Mouse (Mus musculus) liver, embryonic 15.5 days (tissue): ENCODE data around the gene Tjp3. TPM values are rescaled to one million over a fixed set of nuclear protein-coding genes. Genes with fewer than 3 reads are reported as not detected.

Experiments used
- ATAC-seq: fragments of 200-750 bp; cut with Nextera tagmentation; 2 replicates; pipeline ENCODE4 v1.8.0; 2017; ENCODE audit warnings: moderate number of reproducible peaks, mild to moderate bottlenecking, moderate library complexity; ENCODE audit not compliant: insufficient read depth
- H3K27ac ChIP-seq: fragments of 300-500 bp; sonication (generic); replicated peaks from 2 replicates; pipeline ENCODE4 v1.5.1; 2015; ENCODE audit warnings: mild to moderate bottlenecking, inconsistent platforms
- H3K27me3 ChIP-seq: fragments of 300-500 bp; sonication (generic); 2 replicates; pipeline ENCODE4 v1.6.1; 2015; ENCODE audit warnings: mild to moderate bottlenecking, inconsistent platforms
- H3K36me3 ChIP-seq: fragments of 300-500 bp; sonication (generic); replicated peaks from 2 replicates; pipeline ENCODE4 v1.6.1; 2015; ENCODE audit warnings: moderate library complexity, mild to moderate bottlenecking, inconsistent platforms
- H3K4me1 ChIP-seq: fragments of 300-500 bp; sonication (generic); replicated peaks from 2 replicates; pipeline ENCODE4 v1.6.1; 2015; ENCODE audit warnings: inconsistent platforms
- H3K4me2 ChIP-seq: fragments of 300-500 bp; sonication (generic); 2 replicates; pipeline ENCODE4 v1.6.1; 2015; ENCODE audit warnings: moderate library complexity, mild to moderate bottlenecking, inconsistent platforms
- H3K4me3 ChIP-seq: fragments of 300-500 bp; sonication (generic); replicated peaks from 2 replicates; pipeline ENCODE4 v1.5.1; 2015; ENCODE audit warnings: mild to moderate bottlenecking, inconsistent platforms
- H3K9ac ChIP-seq: fragments of 300-500 bp; sonication (generic); 2 replicates; pipeline ENCODE4 v1.6.1; 2015; ENCODE audit warnings: moderate library complexity, mild to moderate bottlenecking, inconsistent platforms
- H3K9me3 ChIP-seq: fragments of 300-500 bp; sonication (generic); replicated peaks from 2 replicates; pipeline ENCODE4 v1.6.1; 2016; ENCODE audit warnings: inconsistent platforms
- WGBS: fragments of 180-500 bp; shearing (Covaris S2); methylation state at CpG from one replicate; pipeline ENCODE4 v1.1.7; 2015; ENCODE audit warnings: mixed read lengths; ENCODE audit not compliant: insufficient replicate concordance; 5-methylcytosine and 5-hydroxymethylcytosine counted together
- polyA plus RNA-seq: library from polyadenylated mRNA; unstranded; fragments of >200 nt; fragmentation: Nextera tagmentation; extraction: Ambion mirVana; gene quantifications from 2 replicates; pipeline ENCODE4 v1.2.1, GENCODE M21; 2015

The Tjp3 gene
- 0.93 and 1.4 TPM in 2 replicates for polyA plus RNA-seq

- Histone ChIP-seq H3K27ac (peak within 1 kb of the TSS; percentile 45), H3K27me3 (peaks cover 29% of the 10 kb centered on the region), H3K9me3 (no peaks in the 10 kb centered on the region), H3K36me3 (0 out of 2 replicates have a peak, but pooled peaks cover 6% of the 10 kb centered on the region), H3K4me2 (peak within 1 kb of the TSS; percentile 95), H3K4me1 (peaks cover 82% of the 10 kb centered on the region), H3K4me3 (peak within 1 kb of the TSS; percentile 10; the same call in 1 of the 2 replicates), H3K9ac (no peak within 1 kb of the TSS)
- no peak for ATAC-seq
- 47% methylated on average over 9 of the region's 9 CpGs for WGBS
Measured at GRCm38 (mm10) chr10:81291511-81292104, at the start of gene Tjp3. Gene Tjp3, minus strand, starts transcription at chr10:81291581.

- H3K4me1 ChIP-seq: peaks cover 40% of the 10 kb centered on the region
- ATAC-seq: peak; percentile 35; the same call in 1 of the 2 replicates
- WGBS: 42% methylated on average over 17 of the region's 17 CpGs
- peaks cover 83% of the 10 kb centered on the region for H3K27me3 ChIP-seq
- H3K4me2 ChIP-seq: peak overlapping the region; percentile 13
- H3K27ac ChIP-seq: no peak overlapping the region
- H3K36me3 ChIP-seq: 0 out of 2 replicates have a peak, but pooled peaks cover under 1% of the 10 kb centered on the region
- no peak overlapping the region for H3K9ac ChIP-seq
- no peak overlapping the region for H3K4me3 ChIP-seq
- H3K9me3 ChIP-seq: no peaks in the 10 kb centered on the region
Measured at GRCm38 (mm10) chr10:81340551-81341332, 49.4 kb upstream of the Tjp3 start.

GRCm38 (mm10) chr10:81336558-81336957 lies 45.2 kb upstream of the Tjp3 start:
- 76% methylated on average over 4 of the region's 4 CpGs for WGBS
- no peak for ATAC-seq

GRCm38 (mm10) chr10:81335393-81336340 lies 44.3 kb upstream of the Tjp3 start:
- Histone ChIP-seq H3K9me3 (no peaks in the 10 kb centered on the region), H3K36me3 (no peaks in the 10 kb centered on the region), H3K4me2 (no peak overlapping the region), H3K4me3 (no peak overlapping the region), H3K27me3 (peaks cover 54% of the 10 kb centered on the region), H3K9ac (no peak overlapping the region), H3K27ac (no peak overlapping the region), H3K4me1 (peaks cover 7% of the 10 kb centered on the region)
- ATAC-seq: no peak
- 67% methylated on average over 19 of the region's 19 CpGs for WGBS

More at GRCm38 (mm10) chr10:81336558-81336957, 45.2 kb upstream of the Tjp3 start:
- no peaks in the 10 kb centered on the region for H3K9me3 ChIP-seq
- H3K9ac ChIP-seq: no peak overlapping the region
- H3K4me2 ChIP-seq: no peak overlapping the region
- H3K27ac ChIP-seq: no peak overlapping the region
- H3K36me3 ChIP-seq: no peaks in the 10 kb centered on the region
- peaks cover 63% of the 10 kb centered on the region for H3K27me3 ChIP-seq
- H3K4me3 ChIP-seq: no peak overlapping the region
- peaks cover 15% of the 10 kb centered on the region for H3K4me1 ChIP-seq

- H3K4me3 ChIP-seq: no peak overlapping the region
- H3K9me3 ChIP-seq: no peaks in the 10 kb centered on the region
- no peak overlapping the region for H3K27ac ChIP-seq
- no peak for ATAC-seq
- no peaks in the 10 kb centered on the region for H3K36me3 ChIP-seq
- no peak overlapping the region for H3K9ac ChIP-seq
- no peak overlapping the region for H3K4me2 ChIP-seq
- 77% methylated on average over 11 of the region's 11 CpGs for WGBS
- H3K4me1 ChIP-seq: no peaks in the 10 kb centered on the region
- H3K27me3 ChIP-seq: peaks cover 47% of the 10 kb centered on the region
Measured at GRCm38 (mm10) chr10:81334324-81334723, 42.9 kb upstream of the Tjp3 start.

GRCm38 (mm10) chr10:81332277-81332676 lies 40.9 kb upstream of the Tjp3 start:
- ATAC-seq: no peak
- no peak overlapping the region for H3K27ac ChIP-seq
- H3K4me3 ChIP-seq: no peak overlapping the region
- 66% methylated on average over 29 of the region's 29 CpGs for WGBS
- H3K4me2 ChIP-seq: peak overlapping the region; percentile 5; the same call in 1 of the 2 replicates
- H3K9ac ChIP-seq: no peak overlapping the region
- H3K4me1 ChIP-seq: peaks cover 18% of the 10 kb centered on the region
- H3K36me3 ChIP-seq: peaks cover 3% of the 10 kb centered on the region
- no peaks in the 10 kb centered on the region for H3K9me3 ChIP-seq
- peaks cover 31% of the 10 kb centered on the region for H3K27me3 ChIP-seq

GRCm38 (mm10) chr10:81330007-81330406 lies 38.6 kb upstream of the Tjp3 start:
- H3K9ac ChIP-seq: no peak overlapping the region
- H3K36me3 ChIP-seq: peaks cover 26% of the 10 kb centered on the region
- H3K9me3 ChIP-seq: no peaks in the 10 kb centered on the region
- no peak overlapping the region for H3K4me2 ChIP-seq
- H3K27ac ChIP-seq: no peak overlapping the region
- 68% methylated on average over 4 of the region's 4 CpGs for WGBS
- ATAC-seq: no peak
- H3K27me3 ChIP-seq: peaks cover 20% of the 10 kb centered on the region
- H3K4me3 ChIP-seq: no peak overlapping the region
- peaks cover 30% of the 10 kb centered on the region for H3K4me1 ChIP-seq

- no peaks in the 10 kb centered on the region for H3K9me3 ChIP-seq
- H3K36me3 ChIP-seq: peaks cover 32% of the 10 kb centered on the region
- peaks cover 30% of the 10 kb centered on the region for H3K4me1 ChIP-seq
- 0 out of 2 replicates have a peak overlapping the region, but pooled peaks have one; percentile 23 for H3K4me2 ChIP-seq
- 0 out of 2 replicates have a peak overlapping the region, but pooled peaks have one; percentile 1 for H3K27ac ChIP-seq
- ATAC-seq: no peak
- H3K27me3 ChIP-seq: peaks cover 13% of the 10 kb centered on the region
- 0 out of 2 replicates have a peak overlapping the region, but pooled peaks have one; percentile 5 for H3K4me3 ChIP-seq
- H3K9ac ChIP-seq: no peak overlapping the region
- WGBS: 55% methylated on average over 10 of the region's 10 CpGs
Measured at GRCm38 (mm10) chr10:81329194-81329975, 38.0 kb upstream of the Tjp3 start.

- peaks cover 42% of the 10 kb centered on the region for H3K36me3 ChIP-seq
- WGBS: 13% methylated on average over 10 of the region's 10 CpGs
- H3K9ac ChIP-seq: no peak within 1 kb of the TSS
- H3K27ac ChIP-seq: peak within 1 kb of the TSS; percentile 43
- H3K27me3 ChIP-seq: peaks cover 12% of the 10 kb centered on the region
- H3K4me2 ChIP-seq: peak within 1 kb of the TSS; percentile 23
- 0 out of 2 replicates have a peak within 1 kb of the TSS, but pooled peaks have one; percentile 5 for H3K4me3 ChIP-seq
- ATAC-seq: peak; percentile 11; the same call in 1 of the 2 replicates
- H3K4me1 ChIP-seq: peaks cover 30% of the 10 kb centered on the region
- no peaks in the 10 kb centered on the region for H3K9me3 ChIP-seq
Measured at GRCm38 (mm10) chr10:81328386-81328785, 37.0 kb upstream of the Tjp3 start, which contains the start of gene Tbxa2r. Gene Tbxa2r, plus strand, starts transcription at chr10:81328731.

GRCm38 (mm10) chr10:81327959-81328358 lies 36.6 kb upstream of the Tjp3 start:
- Histone ChIP-seq H3K9me3 (no peaks in the 10 kb centered on the region), H3K9ac (no peak overlapping the region), H3K4me1 (peaks cover 32% of the 10 kb centered on the region), H3K36me3 (peaks cover 46% of the 10 kb centered on the region), H3K4me3 (no peak overlapping the region), H3K27ac (peak overlapping the region; percentile 43), H3K4me2 (no peak overlapping the region), H3K27me3 (peaks cover 9% of the 10 kb centered on the region)
- WGBS: 31% methylated on average over 2 of the region's 2 CpGs
- 0 out of 2 replicates have a peak, but pooled peaks have one; percentile 16 for ATAC-seq
